Mouse (Mus musculus) layer of hippocampus, adult 2 months (tissue): ENCODE data around the gene Sart1. TPM values are rescaled to one million over a fixed set of nuclear protein-coding genes. Genes with fewer than 3 reads are reported as not detected.
A peak's percentile ranks its signal among the peaks of the same experiment; 100 is the strongest.
"Not testable (repeated sequence)": the region's sequence is repeated elsewhere in the genome, so short reads cannot be mapped to it uniquely, and the experiment has no call there.

Experiments used
- DNase-seq, 2 experiments: peaks; one replicate each; pipeline ENCODE4 v3.0.0; 2022; ENCODE audit warnings: low spot score in 2 of 2
- H3K27ac ChIP-seq: fragments of 200-600 bp; 2 replicates; pipeline ENCODE4 v1.8.1; 2022
- H3K4me3 ChIP-seq: fragments of 200-600 bp; 2 replicates; pipeline ENCODE4 v1.8.1; 2022; ENCODE audit warnings: mild to moderate bottlenecking
- CTCF ChIP-seq: fragments of 200-600 bp; conservative IDR thresholded peaks from 2 replicates; pipeline ENCODE4 v1.8.1; 2022; ENCODE audit warnings: antibody characterized with exemption, mild to moderate bottlenecking, moderate library complexity
- total RNA-seq, 2 experiments: library from RNA; stranded (reverse); gene quantifications; 2 replicates each; pipeline ENCODE4 v1.2.3; 2021

Gene Sart1
- total RNA-seq, 2 experiments from 2014 or later = 113 to 125 TPM

DNA sequence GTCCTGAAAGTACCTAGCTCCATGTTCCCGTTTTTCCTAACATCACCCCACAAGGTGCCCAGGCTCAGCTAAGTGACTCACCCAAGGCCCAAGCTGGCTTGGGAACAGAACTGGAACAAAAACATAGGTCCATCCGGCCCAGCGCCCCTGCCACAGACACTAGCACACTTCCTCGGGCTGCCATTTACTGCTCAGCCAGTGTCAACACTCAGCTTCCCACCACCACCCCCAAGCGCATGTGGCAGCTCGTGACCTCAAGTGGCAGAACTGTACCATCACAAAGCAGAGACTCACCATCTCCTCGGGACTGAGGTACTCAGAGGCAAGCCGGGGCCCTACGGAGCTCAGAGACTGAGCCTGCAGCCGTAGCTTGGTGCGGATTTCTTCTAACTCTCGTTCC, 5.2 kb downstream of the Sart1 start:
- no peak for TF ChIP-seq CTCF
- no peak overlapping the region for H3K4me3 ChIP-seq
- DNase-seq = no peak
- H3K27ac ChIP-seq = no peak overlapping the region

DNA sequence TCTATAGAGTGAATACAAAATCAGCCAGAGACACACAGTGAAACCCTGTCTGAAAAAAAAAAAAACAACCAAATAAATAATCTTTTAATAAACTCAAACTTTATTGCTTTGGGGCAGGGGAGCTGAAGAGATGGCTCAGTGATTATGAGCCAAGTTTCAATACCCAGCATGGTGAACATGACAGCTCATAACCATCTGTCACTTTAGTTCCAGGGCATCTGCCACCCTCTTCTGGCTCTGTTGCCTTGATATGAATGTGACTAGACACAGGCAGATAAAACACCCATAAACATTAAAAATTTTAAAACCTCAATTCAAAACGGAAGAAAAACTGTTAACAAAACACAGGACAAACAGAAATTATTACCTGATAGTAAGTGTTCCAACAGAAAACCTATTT, 11.1 kb downstream of the Sart1 start:
- TF ChIP-seq CTCF = no peak
- DNase-seq = peak; percentile 80 to 82
- H3K27ac ChIP-seq = peak overlapping the region; percentile 82

DNA sequence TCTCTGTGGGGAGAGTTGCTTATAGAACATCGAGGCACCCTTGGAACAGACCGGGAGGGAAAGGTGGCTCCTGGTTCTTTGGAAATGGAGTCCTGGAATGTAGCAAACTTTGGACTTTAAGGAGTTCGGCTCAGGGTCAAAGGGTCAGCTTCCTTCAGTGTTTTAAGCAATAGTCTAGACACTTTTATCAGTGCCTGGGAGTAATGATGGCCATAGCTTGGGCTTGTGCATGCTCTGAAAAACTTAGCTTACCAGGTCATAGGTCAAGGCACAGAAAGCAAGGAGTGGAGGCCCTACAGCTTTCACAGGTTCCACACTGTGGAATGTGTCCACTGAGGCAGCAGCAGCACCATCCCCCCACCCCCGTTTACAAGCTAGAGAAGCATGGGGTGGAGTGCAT, 13.8 kb downstream of the Sart1 start:
- Histone ChIP-seq H3K27ac (no peak overlapping the region), H3K4me3 (no peak overlapping the region)
- DNase-seq = no peak
- no peak for TF ChIP-seq CTCF

More for the DNA sequence above, 11.1 kb downstream of the Sart1 start:
- no peak overlapping the region for H3K4me3 ChIP-seq

DNA sequence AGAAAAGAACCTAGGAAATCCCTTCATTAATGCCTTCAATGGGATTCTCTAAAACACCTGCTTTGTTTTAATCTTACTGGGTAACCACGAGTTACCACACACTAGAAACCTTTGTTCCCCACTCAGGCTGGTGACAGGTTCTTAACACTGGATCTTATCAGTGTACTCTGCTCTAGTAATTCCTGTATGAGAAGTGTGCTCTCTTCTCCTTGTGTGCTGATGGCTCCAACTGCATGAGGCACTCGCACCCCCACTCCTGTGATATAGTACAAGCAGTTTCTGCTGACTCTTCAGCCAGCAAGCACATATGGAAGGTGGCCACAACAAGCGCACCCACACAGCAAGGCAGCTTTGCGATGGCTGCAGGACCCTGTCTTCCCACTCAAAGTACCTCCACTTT, 14.3 kb downstream of the Sart1 start:
- no peak overlapping the region for H3K4me3 ChIP-seq
- no peak for TF ChIP-seq CTCF
- H3K27ac ChIP-seq = no peak overlapping the region
- no peak for DNase-seq

DNA sequence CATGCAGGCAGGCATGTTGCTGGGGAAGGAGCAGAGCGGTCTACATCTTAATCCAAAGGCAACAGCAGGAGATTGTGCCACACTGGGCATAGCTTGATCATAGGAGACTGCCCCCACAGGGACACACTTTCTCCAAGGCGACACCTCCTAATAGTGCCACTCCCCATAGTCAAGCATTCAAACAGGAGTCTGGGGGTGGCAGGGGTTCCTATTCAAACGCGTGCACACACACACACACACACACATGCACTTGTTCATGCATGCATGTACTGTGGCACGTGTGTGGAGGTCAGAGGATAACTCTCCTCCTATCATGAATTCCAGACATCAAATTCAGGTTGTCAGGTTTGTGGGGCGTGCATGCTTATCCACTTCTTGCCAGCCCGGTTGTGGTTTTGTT, 15.8 kb downstream of the Sart1 start:
- H3K4me3 ChIP-seq = no peak overlapping the region
- DNase-seq = no peak
- no peak overlapping the region for H3K27ac ChIP-seq
- no peak for TF ChIP-seq CTCF

DNA sequence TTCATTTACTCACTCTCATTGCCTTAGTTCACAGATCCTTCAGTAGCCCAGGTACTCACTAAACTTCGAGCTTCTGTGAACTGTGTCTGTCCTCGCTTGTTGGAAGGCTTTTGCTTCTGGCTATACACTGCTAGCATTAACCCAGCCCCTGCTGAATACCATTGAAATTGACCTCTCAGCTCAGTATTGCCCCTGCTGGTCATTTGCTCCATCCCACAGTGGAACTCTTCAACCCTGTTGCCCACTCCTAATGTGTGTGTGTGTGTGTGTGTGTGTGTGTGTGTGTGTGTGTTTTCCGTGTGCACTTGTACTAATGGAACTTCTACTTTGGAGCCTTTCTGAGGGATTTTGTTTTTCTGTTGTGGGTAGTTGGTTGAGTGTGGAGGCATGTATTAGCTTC, 17.6 kb downstream of the Sart1 start:
- TF ChIP-seq CTCF = peak; percentile 31
- DNase-seq = no peak
- H3K27ac ChIP-seq = no peak overlapping the region
- H3K4me3 ChIP-seq = no peak overlapping the region

DNA sequence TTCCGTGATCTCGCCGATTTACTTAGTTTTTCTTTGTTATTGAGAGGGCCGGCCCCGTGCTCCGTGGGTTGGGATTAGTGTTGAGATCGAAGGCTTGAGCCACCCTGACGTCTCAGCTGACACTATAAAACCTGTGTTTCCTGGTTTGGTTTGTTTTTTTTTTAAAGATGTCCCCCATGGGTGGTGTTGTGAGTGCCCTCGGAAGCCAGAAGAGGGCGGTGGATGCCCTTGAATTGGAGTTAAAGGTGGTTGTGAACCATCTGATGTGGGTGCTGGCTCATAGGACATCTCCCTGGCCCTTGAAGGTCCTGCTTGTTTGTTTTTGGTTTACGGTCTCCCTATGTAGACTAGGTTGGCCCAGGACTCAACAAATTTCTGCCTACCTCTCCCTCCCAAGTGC, 21.0 kb downstream of the Sart1 start:
- peak; percentile 53 for TF ChIP-seq CTCF
- peak overlapping the region; percentile 98 for H3K27ac ChIP-seq

DNA sequence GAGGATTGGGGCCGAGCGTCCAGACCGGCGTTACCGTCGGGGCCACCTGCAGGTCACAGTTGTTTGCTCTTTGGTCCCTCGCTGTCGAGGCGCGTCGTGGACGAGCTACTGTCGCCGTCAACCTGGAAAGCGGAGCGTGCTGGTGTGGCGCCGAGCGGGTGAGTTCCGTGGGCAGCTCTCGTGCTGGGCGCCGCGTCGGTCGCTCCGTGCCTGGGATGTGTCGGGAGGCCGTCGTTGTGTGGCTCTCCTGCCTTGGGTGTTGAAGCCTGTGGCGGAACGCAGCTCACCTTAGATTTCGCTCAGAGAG, 21.5 kb downstream of the Sart1 start, which contains the start of gene Banf1:
Gene Banf1, minus strand, starts transcription at position 116 of the 307 bp plus-strand sequence.
- TF ChIP-seq CTCF = no peak
- DNase-seq = no peak
- peak within 1 kb of the TSS; percentile 88 for H3K4me3 ChIP-seq
- H3K27ac ChIP-seq = peak within 1 kb of the TSS; percentile 98

More for the DNA sequence above, 21.0 kb downstream of the Sart1 start:
- peak overlapping the region; percentile 88 for H3K4me3 ChIP-seq
- DNase-seq = no peak

DNA sequence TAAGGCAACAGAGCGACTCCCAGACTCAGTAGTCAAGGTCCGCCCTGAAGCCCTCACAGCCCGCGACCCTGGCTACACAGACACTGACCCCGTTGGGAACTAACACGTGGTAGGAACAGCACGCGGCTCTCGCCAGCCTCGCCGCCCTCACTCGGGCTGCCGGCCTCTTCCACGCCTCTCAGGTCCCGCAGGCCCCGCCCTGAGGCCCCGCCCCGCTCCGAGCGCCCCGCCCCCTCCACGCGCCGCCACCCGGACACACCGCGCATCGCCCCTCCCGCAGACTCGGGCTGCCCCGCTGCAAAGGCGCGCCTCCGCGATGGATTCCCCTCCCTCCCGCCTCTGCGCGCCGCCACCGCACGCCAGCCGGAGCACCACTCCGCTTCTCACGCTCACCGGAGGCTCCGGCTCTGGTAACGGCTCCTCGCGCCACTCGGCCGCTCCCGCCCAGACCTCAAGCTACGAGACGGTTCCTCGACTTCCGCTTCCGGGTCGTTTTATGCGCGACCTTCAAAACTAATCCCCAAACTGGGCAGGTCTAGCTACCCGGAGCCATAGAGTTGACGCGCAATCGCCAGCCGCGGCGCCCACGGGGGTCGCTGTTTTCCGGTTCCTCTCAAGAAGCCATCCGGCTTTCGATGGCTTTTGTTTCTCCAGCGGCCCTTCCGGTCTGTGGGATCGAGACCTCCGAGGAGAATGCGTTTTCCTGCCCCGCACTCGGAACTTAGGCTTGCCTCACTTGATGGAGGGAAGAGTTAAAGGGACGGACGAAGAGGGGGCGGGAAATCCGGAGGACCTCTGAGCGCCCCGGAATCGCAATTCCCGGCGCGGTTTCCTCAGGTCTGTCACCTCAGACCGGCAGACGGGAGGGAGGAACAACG, 22.1 kb downstream of the Sart1 start, which contains the start of gene Eif1ad:
Gene Eif1ad, plus strand, starts transcription at position 567 of the 878 bp plus-strand sequence.
- peak; percentile 59 for TF ChIP-seq CTCF
- Histone ChIP-seq H3K4me3 (peak within 1 kb of the TSS; percentile 88), H3K27ac (peak within 1 kb of the TSS; percentile 98)
- peak; percentile 90 to 91 for DNase-seq

DNA sequence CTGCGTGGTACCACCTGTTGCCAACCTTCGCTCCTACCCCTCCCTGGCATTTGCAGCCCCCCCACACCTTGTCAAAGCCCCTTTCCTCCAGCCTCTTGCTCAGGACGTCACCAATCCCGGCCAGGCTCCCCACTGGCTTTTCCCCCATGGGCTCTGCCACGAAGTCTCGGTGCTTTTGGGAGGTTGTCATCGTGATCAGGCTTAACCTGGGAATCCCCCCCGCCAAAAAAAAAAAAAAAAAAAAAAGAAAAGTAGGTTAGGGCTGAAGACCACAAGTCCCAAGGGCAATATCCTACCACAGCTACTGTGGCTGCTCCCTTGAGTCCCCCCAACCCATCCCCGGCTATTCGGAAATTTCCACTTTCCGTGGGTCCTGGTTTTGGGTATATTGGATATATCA, 22.8 kb downstream of the Sart1 start:
- Histone ChIP-seq H3K27ac (peak overlapping the region; percentile 98), H3K4me3 (peak overlapping the region; percentile 88)
- DNase-seq = no peak
- no peak for TF ChIP-seq CTCF

DNA sequence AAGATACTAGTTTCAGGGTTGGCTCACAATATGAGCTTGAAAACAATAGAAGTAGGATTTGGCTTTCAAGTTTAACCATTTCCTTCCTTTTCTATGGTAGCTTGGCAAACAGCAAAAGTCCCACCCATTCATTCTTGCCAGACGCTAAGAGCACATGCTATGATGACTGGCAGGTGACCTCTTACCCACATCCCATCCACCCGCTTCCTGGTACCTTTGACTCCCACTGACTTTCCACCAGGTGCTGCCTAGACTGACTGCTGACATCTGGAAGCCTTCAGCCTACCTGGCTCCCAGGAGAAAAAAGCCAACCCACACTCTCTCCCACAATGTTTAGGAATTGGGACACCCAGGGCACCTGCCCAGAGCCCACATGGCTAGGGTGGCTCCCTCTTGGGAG, 24.4 kb downstream of the Sart1 start:
- Histone ChIP-seq H3K4me3 (no peak overlapping the region), H3K27ac (no peak overlapping the region)
- TF ChIP-seq CTCF = no peak
- DNase-seq = no peak

DNA sequence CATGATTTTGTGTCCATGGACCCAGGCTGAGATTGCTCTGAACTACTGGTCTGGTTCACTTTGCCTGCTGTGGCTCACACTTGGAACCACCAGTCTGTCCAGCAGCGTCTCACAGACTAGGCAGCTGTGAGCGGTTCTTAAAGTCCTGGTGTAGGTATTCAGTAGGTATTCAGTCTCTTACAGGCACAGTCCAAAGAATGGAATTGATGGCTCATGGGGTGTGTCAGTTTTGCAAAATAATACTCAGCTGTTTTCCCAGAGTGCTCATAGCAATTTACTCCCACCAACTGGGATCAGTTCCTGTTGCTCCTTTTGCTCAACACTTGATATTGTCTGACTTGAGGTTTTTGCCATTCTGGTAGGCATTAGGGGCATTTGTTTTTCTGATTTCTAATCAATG, 26.3 kb downstream of the Sart1 start:
- Histone ChIP-seq H3K27ac (no peak overlapping the region), H3K4me3 (no peak overlapping the region)
- no peak for DNase-seq
- TF ChIP-seq CTCF = no peak

DNA sequence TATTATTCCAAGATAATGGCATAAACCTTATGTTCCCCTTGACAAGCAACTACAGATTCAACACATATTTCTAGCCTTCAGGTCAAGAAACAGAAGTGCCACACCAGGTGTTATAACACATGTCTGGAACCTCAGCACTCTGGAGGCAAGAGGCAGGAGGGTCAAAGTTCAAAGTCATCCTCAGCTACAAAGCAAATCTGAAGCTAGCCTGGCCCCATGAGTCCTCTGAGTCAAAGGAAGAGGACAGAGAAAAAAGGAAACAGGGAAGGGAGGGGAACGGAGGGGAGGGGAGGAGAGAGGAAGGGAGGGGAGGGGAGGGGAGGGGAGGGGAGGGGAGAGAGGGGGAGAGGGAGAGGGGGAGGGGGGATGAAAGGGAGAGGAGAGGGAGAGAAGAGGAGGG, 32.4 kb downstream of the Sart1 start:
- no peak for TF ChIP-seq CTCF
- DNase-seq = no peak
- Histone ChIP-seq H3K4me3 (no peak overlapping the region), H3K27ac (no peak overlapping the region)

DNA sequence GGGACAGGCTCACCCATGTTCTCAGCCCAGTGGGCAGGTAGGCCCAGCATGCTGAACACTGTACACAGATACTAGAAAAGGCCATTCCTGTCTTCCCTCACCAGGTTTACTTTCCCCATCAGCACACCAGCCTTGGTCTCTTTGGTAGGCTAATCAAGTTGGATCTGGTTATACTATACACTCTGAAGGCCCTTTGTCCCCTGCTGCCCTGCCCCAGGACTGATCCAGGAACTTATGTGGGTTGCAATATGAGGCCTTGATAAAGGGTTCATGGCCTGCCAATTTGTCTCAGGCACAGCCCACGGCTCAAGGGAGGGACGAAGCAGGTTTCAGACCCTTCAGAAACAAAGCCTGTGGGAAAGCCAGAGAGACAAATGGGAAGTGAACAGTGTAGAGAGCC, 34.9 kb downstream of the Sart1 start:
- no peak for DNase-seq
- no peak for TF ChIP-seq CTCF
- no peak overlapping the region for H3K4me3 ChIP-seq
- H3K27ac ChIP-seq = no peak overlapping the region

DNA sequence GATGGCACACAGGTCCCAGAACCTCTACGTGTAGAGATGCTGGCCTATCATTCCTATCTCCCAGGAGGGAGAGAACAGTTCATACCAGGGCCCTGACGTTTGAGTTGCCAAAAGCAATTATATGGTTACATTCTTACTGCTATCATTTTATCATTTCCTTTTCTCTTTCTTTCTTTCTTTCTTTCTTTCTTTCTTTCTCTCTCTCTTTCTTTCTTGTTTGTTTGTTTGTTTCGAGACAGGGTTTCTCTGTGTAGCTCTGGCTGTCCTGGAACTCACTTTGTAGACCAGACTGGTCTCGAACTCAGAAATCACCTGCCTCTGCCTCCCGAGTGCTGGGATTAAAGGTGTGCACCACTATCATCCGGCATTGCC, 39.0 kb downstream of the Sart1 start, which contains the start of gene Cst6:
Gene Cst6, minus strand, starts transcription at position 73 of the 372 bp plus-strand sequence.
- peak within 1 kb of the TSS; percentile 76 for H3K27ac ChIP-seq
- peak within 1 kb of the TSS; percentile 57 for H3K4me3 ChIP-seq
- not testable (repeated sequence) for DNase-seq
